Mouse (Mus musculus): Measurements from ENCODE around the gene Ubald1. TPM values are rescaled to one million over a fixed set of nuclear protein-coding genes. Genes with fewer than 3 reads are reported as not detected.

Gene Ubald1
- total RNA-seq, 1 experiment from 2014 or later = 11.3 TPM

- no peak for ATAC-seq (replicated peaks; ENCODE audit: insufficient number of reproducible peaks, low FRiP score, low TSS enrichment, poor library complexity, severe bottlenecking)
Observed at GRCm38 (mm10) chr16:4837631-4838030, 42.5 kb downstream of the Ubald1 start.

- ATAC-seq (replicated peaks; ENCODE audit: insufficient number of reproducible peaks, low FRiP score, low TSS enrichment, poor library complexity, severe bottlenecking) = no peak
Observed at GRCm38 (mm10) chr16:4835191-4835590, 44.9 kb downstream of the Ubald1 start, which contains the start of gene 4930562C15Rik. Gene 4930562C15Rik, plus strand, starts transcription at chr16:4835416.

GRCm38 (mm10) chr16:4833858-4834257, 46.3 kb downstream of the Ubald1 start:
- ATAC-seq (replicated peaks; ENCODE audit: insufficient number of reproducible peaks, low FRiP score, low TSS enrichment, poor library complexity, severe bottlenecking) = no peak

DNA sequence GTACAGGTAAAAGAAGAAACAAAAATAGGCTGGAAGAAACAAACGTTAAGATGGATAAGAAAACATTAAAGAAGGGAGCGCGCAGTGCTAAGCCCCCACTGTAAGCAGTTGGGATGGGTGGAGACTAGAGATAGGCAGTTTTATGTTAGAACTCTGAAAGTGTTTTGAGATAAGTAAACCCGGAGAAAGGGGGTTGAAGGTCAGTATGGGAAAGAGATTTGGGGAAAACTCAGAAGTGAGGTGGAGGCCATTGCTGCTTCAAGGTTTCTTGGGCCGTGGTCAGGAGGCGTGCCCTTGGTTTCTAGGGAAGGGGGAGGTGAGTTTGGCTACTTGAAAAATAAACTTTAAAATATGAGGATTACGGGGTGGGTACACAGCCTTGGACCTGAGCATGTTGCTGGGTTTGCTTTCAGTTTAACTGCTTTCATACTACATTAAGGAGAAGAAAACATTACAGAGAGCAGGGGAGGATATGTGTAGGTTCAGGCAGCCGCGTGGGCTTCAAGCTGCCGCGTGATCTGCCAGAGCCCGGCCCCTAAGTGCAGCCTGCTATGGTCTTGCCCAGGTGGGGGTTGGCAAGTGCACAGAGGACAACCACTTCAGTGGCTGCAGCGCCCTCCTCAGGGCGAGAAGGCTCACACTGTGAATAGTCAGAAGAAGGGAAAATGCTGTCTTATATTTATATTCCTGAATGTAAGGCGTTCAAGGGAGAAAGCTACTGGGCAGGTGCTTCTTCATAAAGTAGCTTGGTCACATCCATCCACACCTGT, 48.3 kb downstream of the Ubald1 start:
- no peak for ATAC-seq (replicated peaks; ENCODE audit: insufficient number of reproducible peaks, low FRiP score, low TSS enrichment, poor library complexity, severe bottlenecking)

GRCm38 (mm10) chr16:4829271-4829900, 50.7 kb downstream of the Ubald1 start:
- ATAC-seq (replicated peaks; ENCODE audit: insufficient number of reproducible peaks, low FRiP score, low TSS enrichment, poor library complexity, severe bottlenecking) = no peak

- ATAC-seq (replicated peaks; ENCODE audit: insufficient number of reproducible peaks, low FRiP score, low TSS enrichment, poor library complexity, severe bottlenecking) = no peak
Observed at GRCm38 (mm10) chr16:4827639-4828038, 52.5 kb downstream of the Ubald1 start.

Other genes with a start within 250 kb of the Ubald1 start
- 0.19 to 0.43 TPM (median 0.39 TPM) in 3 replicates for gene Vasn, start 240.4 kb downstream of the Ubald1 start, total RNA-seq (2017)
- gene Dnaja3, start 240.3 kb downstream of the Ubald1 start, total RNA-seq (2017) = 25.9 to 34.1 TPM (median 26.3 TPM) in 3 replicates
- gene Coro7, start 200.5 kb downstream of the Ubald1 start, total RNA-seq (2017) = 28.4 to 62.6 TPM (median 29.8 TPM) in 3 replicates
- 3.7 to 12.2 TPM (median 6.1 TPM) in 3 replicates for gene Nmral1, start 161.0 kb downstream of the Ubald1 start, total RNA-seq (2017)
- 80.8 to 103 TPM (median 93.4 TPM) in 3 replicates for gene Hmox2, start 154.0 kb downstream of the Ubald1 start, total RNA-seq (2017)
- gene Cdip1, start 90.0 kb downstream of the Ubald1 start, total RNA-seq (2017) = 14.5 to 29.4 TPM (median 16.6 TPM) in 3 replicates
- gene 4930562C15Rik, start 44.9 kb downstream of the Ubald1 start, total RNA-seq (2017) = 1.3 TPM in 1 of 3 replicates, not detected in the others
- gene Mgrn1, start 5.9 kb upstream of the Ubald1 start, total RNA-seq (2017) = 29.3 to 42.2 TPM (median 41.6 TPM) in 3 replicates
- gene Nudt16l1, start 58.4 kb upstream of the Ubald1 start, total RNA-seq (2017) = 12.0 to 18.7 TPM (median 17.1 TPM) in 3 replicates
- gene Anks3, start 83.9 kb upstream of the Ubald1 start, total RNA-seq (2017) = 54.3 to 76.7 TPM (median 64.0 TPM) in 3 replicates
- not detected in 3 replicates for gene Sept12, start 117.5 kb upstream of the Ubald1 start, total RNA-seq (2017)
- gene Smim22, start 127.0 kb upstream of the Ubald1 start, total RNA-seq (2017) = not detected in 3 replicates
- 16.4 to 45.3 TPM (median 35.2 TPM) in 3 replicates for gene Rogdi, start 133.2 kb upstream of the Ubald1 start, total RNA-seq (2017)
- 129 to 168 TPM (median 139 TPM) in 3 replicates for gene Glyr1, start 169.5 kb upstream of the Ubald1 start, total RNA-seq (2017)
- 55.2 to 74.4 TPM (median 61.2 TPM) in 3 replicates for gene Ubn1, start 169.7 kb upstream of the Ubald1 start, total RNA-seq (2017)

Measured in monocyte, adult 5-6 weeks (primary cell).